Mouse (Mus musculus): ENCODE results near the gene Gpr61.

The Gpr61 gene

DNA sequence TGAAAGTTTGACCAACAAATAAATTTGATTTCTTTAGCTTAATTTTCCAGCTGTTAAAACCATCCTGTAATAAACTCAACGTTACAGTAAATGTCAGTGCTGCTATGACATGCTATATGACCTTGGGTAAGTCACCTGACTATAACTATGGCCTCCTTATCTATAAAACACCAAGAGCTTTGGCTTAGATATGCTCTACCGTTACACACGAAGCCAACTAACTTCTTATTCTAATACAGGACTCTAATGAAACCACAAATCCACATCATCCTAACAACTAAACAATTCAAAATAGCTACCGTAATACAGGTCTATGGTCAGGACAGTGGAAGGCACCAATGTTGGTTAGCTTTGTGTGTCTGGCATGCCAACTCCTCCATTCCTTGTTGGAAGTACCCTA, 24.9 kb downstream of the Gpr61 start:
- Histone ChIP-seq H3K36me3 (ENCODE audit: insufficient read depth, low read length) (no peaks in the 10 kb centered on the region), H3K9me3 (ENCODE audit: low read length) (no peaks in the 10 kb centered on the region), H3K27me3 (ENCODE audit: insufficient read depth, low read length) (no peaks in the 10 kb centered on the region), H3K4me3 (replicated peaks; ENCODE audit: low read length) (no peak overlapping the region), H3K4me1 (replicated peaks; ENCODE audit: low read depth, low read length) (peaks cover 25% of the 10 kb centered on the region)
- TF ChIP-seq POU5F1 (IDR thresholded peaks at IDR 0.05; ENCODE audit: borderline replicate concordance, low read length) (no peak), NANOG (IDR thresholded peaks at IDR 0.05; ENCODE audit: borderline replicate concordance, low read length) (no peak), CTCF (conservative IDR thresholded peaks at IDR 0.05; ENCODE audit: low read length) (no peak)

DNA sequence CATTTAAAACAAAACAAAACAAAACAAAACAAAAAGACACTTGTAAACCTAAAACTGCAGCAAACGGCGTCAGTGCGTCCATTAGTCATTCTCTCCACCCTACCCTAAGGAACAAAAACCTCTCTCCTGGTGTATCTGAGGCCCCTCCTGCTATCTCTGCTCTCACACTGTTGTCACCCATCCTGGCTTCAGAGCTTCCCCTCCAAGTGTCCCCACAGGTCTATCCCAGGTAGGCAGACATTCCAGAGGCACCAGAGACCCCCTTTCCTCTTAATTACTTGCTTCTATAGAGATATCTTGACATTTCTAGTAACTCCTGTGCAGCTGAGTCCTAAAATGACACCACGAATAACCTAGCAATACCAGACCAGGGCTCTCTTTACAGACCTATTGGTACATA, 25.3 kb downstream of the Gpr61 start:
- H3K36me3 ChIP-seq (ENCODE audit: insufficient read depth, low read length), result no peaks in the 10 kb centered on the region; the same call in 1 of the 2 replicates
- no peak overlapping the region for H3K4me3 ChIP-seq (replicated peaks; ENCODE audit: low read length)
- peaks cover 24% of the 10 kb centered on the region for H3K4me1 ChIP-seq (replicated peaks; ENCODE audit: low read depth, low read length)
- no peaks in the 10 kb centered on the region for H3K27me3 ChIP-seq (ENCODE audit: insufficient read depth, low read length)
- no peaks in the 10 kb centered on the region for H3K9me3 ChIP-seq (ENCODE audit: low read length)
- TF ChIP-seq NANOG (IDR thresholded peaks at IDR 0.05; ENCODE audit: borderline replicate concordance, low read length), result no peak
- no peak for TF ChIP-seq CTCF (conservative IDR thresholded peaks at IDR 0.05; ENCODE audit: low read length)
- no peak for TF ChIP-seq POU5F1 (IDR thresholded peaks at IDR 0.05; ENCODE audit: borderline replicate concordance, low read length)

DNA sequence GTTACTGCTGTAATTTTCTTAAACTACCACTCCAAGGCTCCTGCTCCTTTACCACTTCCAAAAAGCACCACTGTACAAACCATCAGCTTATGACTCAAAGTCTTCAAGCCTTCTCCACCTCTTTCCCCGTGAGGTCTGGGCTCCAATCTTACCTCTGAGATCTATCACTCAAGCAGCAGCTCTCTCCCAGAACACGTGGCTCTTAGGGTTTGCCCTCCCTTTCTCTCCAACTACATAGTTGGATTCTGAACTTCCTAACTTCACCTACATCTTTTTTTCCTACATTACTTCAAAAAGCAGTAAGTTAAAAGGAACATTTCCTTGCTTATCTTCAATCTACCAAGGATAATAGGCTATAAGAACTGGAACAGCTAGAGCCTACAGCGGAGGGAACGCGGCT, 26.2 kb downstream of the Gpr61 start:
- Histone ChIP-seq H3K4me3 (replicated peaks; ENCODE audit: low read length) (no peak overlapping the region), H3K9me3 (ENCODE audit: low read length) (no peaks in the 10 kb centered on the region)
- no peak for TF ChIP-seq NANOG (IDR thresholded peaks at IDR 0.05; ENCODE audit: borderline replicate concordance, low read length)
- no peak for TF ChIP-seq CTCF (conservative IDR thresholded peaks at IDR 0.05; ENCODE audit: low read length)
- TF ChIP-seq POU5F1 (IDR thresholded peaks at IDR 0.05; ENCODE audit: borderline replicate concordance, low read length), result no peak

DNA sequence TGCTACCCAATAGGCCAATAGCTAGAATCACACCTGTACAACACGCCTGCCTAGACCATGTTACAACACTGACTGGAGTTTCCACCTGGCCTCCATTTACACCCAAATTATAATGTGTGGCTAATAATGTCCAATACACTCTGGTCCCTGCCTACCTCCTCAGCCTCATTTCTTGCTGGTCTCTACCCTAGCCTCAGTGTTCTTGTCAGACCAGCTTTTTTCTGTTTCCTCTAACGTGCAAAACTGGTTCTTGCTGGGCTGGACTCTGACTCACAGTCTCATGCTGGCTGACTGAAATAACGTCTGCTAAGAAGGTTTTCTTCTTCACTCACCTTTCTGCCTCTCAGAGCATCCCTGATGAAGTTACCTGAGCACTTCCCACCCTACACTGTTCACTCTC, 28.4 kb downstream of the Gpr61 start:
- TF ChIP-seq CTCF (conservative IDR thresholded peaks at IDR 0.05; ENCODE audit: low read length), result no peak
- no peak for TF ChIP-seq NANOG (IDR thresholded peaks at IDR 0.05; ENCODE audit: borderline replicate concordance, low read length)
- TF ChIP-seq POU5F1 (IDR thresholded peaks at IDR 0.05; ENCODE audit: borderline replicate concordance, low read length), result no peak
- Histone ChIP-seq H3K4me3 (replicated peaks; ENCODE audit: low read length) (no peak overlapping the region), H3K9me3 (ENCODE audit: low read length) (no peaks in the 10 kb centered on the region), H3K4me1 (replicated peaks; ENCODE audit: low read depth, low read length) (peaks cover 17% of the 10 kb centered on the region), H3K27me3 (ENCODE audit: insufficient read depth, low read length) (no peaks in the 10 kb centered on the region), H3K36me3 (ENCODE audit: insufficient read depth, low read length) (peaks cover 19% of the 10 kb centered on the region)

More for the DNA sequence above, 26.2 kb downstream of the Gpr61 start:
- H3K36me3 ChIP-seq (ENCODE audit: insufficient read depth, low read length), result peaks cover 2% of the 10 kb centered on the region; the same call in 1 of the 2 replicates
- peaks cover 24% of the 10 kb centered on the region for H3K4me1 ChIP-seq (replicated peaks; ENCODE audit: low read depth, low read length)
- H3K27me3 ChIP-seq (ENCODE audit: insufficient read depth, low read length), result no peaks in the 10 kb centered on the region

DNA sequence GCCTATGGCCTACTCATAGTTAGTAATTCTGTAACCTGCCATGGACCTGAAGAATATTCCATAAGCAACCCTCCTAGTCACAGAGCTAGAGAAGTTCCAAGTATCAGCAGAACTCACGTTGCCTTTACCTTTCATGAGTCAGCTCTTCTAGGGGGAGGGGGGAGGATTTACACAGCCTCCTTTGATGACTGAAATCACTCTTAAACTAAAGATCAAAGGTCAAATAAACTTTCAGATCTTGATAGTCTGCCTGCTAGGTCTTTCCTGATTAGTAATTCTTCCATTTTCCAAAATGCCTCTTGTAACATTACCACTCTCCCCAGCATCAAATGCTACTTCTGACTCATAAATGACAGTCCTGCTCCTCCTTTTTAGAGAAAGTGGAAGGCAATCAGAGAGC, 30.6 kb downstream of the Gpr61 start:
- no peaks in the 10 kb centered on the region for H3K9me3 ChIP-seq (ENCODE audit: low read length)
- H3K36me3 ChIP-seq (ENCODE audit: insufficient read depth, low read length), result peaks cover 34% of the 10 kb centered on the region
- no peaks in the 10 kb centered on the region for H3K27me3 ChIP-seq (ENCODE audit: insufficient read depth, low read length)
- peaks cover 13% of the 10 kb centered on the region for H3K4me1 ChIP-seq (replicated peaks; ENCODE audit: low read depth, low read length)
- H3K4me3 ChIP-seq (replicated peaks; ENCODE audit: low read length), result no peak overlapping the region
- no peak for TF ChIP-seq POU5F1 (IDR thresholded peaks at IDR 0.05; ENCODE audit: borderline replicate concordance, low read length)
- TF ChIP-seq CTCF (conservative IDR thresholded peaks at IDR 0.05; ENCODE audit: low read length), result no peak
- no peak for TF ChIP-seq NANOG (IDR thresholded peaks at IDR 0.05; ENCODE audit: borderline replicate concordance, low read length)

DNA sequence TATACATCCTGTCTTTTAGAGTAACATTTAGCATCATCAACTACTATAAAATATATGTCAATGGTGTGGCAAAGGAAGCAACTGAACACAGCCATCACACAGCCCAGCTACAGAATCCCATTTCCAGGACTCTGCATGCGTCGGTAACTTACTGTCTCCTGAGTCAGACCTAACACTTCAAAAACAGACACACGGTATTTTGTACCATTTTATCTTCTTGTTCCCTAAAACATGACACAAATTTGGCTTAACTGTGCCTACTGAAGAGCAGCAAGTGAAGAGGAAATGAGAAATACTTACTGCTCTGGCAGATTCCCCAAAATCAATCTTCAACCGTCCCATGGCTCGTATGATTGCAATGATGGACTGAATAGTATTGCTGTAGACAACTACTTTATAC, 31.4 kb downstream of the Gpr61 start:
- no peaks in the 10 kb centered on the region for H3K27me3 ChIP-seq (ENCODE audit: insufficient read depth, low read length)
- no peak overlapping the region for H3K4me3 ChIP-seq (replicated peaks; ENCODE audit: low read length)
- no peak for TF ChIP-seq NANOG (IDR thresholded peaks at IDR 0.05; ENCODE audit: borderline replicate concordance, low read length)
- TF ChIP-seq CTCF (conservative IDR thresholded peaks at IDR 0.05; ENCODE audit: low read length), result no peak
- TF ChIP-seq POU5F1 (IDR thresholded peaks at IDR 0.05; ENCODE audit: borderline replicate concordance, low read length), result no peak
- H3K36me3 ChIP-seq (ENCODE audit: insufficient read depth, low read length), result peaks cover 42% of the 10 kb centered on the region
- no peaks in the 10 kb centered on the region for H3K9me3 ChIP-seq (ENCODE audit: low read length)
- peaks cover 8% of the 10 kb centered on the region for H3K4me1 ChIP-seq (replicated peaks; ENCODE audit: low read depth, low read length)

DNA sequence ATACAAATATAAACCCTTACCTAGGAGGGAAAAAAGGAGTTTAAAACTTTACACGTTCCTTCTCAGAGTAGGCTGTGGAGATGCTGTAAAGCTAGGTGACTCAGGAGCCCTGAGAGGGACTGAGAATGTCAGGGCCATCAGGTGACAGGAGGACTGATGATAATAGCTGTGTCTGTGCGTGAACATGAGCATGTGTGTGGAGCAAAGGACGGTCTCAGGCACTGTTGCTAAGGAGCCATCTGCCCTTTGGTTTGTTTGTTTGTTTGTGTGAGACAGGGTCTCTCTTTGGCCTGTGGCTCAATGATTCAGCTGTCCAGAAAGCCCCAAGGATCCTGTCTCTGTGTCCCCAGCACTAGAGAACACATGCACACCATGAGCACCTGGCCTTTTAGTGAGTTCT, 33.6 kb downstream of the Gpr61 start:
- Histone ChIP-seq H3K9me3 (ENCODE audit: low read length) (no peaks in the 10 kb centered on the region), H3K27me3 (ENCODE audit: insufficient read depth, low read length) (no peaks in the 10 kb centered on the region), H3K4me1 (replicated peaks; ENCODE audit: low read depth, low read length) (no peaks in the 10 kb centered on the region), H3K4me3 (replicated peaks; ENCODE audit: low read length) (no peak overlapping the region), H3K36me3 (ENCODE audit: insufficient read depth, low read length) (peaks cover 60% of the 10 kb centered on the region)
- TF ChIP-seq CTCF (conservative IDR thresholded peaks at IDR 0.05; ENCODE audit: low read length), result no peak
- TF ChIP-seq NANOG (IDR thresholded peaks at IDR 0.05; ENCODE audit: borderline replicate concordance, low read length), result no peak
- no peak for TF ChIP-seq POU5F1 (IDR thresholded peaks at IDR 0.05; ENCODE audit: borderline replicate concordance, low read length)

DNA sequence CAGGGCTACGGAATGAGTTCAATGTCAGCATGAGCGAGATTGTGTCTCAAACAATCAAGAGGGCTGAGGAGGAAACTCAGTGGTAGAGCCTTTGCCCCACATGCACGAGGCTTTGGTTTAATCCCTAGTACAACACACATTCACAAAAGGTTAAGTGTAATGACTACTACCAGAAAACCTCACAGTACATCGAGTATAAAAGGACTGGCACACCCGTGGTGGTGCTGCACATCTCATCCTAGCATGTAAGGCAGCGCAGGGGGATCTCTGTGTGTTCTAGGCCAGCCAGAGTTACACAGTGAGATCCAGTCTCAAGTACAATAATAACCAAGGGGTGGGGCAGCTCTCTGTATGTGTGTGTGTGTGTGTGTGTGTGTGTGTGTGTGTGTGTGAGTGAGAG, 37.2 kb downstream of the Gpr61 start:
- Histone ChIP-seq H3K4me1 (replicated peaks; ENCODE audit: low read depth, low read length) (no peaks in the 10 kb centered on the region), H3K27me3 (ENCODE audit: insufficient read depth, low read length) (no peaks in the 10 kb centered on the region), H3K9me3 (ENCODE audit: low read length) (no peaks in the 10 kb centered on the region), H3K4me3 (replicated peaks; ENCODE audit: low read length) (no peak overlapping the region), H3K36me3 (ENCODE audit: insufficient read depth, low read length) (peaks cover 77% of the 10 kb centered on the region)
- no peak for TF ChIP-seq NANOG (IDR thresholded peaks at IDR 0.05; ENCODE audit: borderline replicate concordance, low read length)
- TF ChIP-seq POU5F1 (IDR thresholded peaks at IDR 0.05; ENCODE audit: borderline replicate concordance, low read length), result no peak
- TF ChIP-seq CTCF (conservative IDR thresholded peaks at IDR 0.05; ENCODE audit: low read length), result no peak

DNA sequence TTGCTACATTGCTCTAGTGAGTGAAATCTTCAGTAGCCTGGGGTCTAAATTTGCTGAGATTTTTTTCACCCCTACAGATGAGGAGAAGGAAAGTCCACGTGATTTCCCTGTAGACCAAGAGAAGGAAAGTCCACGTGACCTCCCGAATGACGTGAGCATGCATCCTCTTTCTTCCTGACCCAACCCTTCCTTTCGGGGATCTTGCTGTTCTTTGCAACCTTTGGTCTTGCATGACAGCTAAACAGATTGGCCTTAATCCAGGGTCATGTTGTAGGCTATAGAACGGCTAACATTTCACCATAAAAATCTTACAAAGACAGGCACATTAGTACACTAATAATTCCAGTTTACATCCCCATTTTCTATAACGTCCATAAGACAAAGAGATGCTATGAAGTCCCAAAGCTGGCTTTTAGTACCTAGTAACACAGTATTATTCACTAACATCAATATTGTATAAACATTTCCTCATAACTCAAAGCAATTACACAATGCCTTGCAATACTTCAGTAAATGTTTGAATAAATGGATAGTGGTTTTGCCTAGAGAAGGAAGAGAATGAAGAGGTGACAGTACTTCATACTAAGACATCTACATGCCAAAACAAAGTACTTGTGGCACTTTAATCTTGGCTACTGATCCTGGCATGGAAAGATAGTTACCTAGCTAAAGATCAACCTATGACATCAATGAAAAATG, 40.9 kb downstream of the Gpr61 start:
- Histone ChIP-seq H3K4me3 (replicated peaks; ENCODE audit: low read length) (no peak overlapping the region), H3K9me3 (ENCODE audit: low read length) (no peaks in the 10 kb centered on the region)

More for the DNA sequence above, 40.9 kb downstream of the Gpr61 start:
- Histone ChIP-seq H3K36me3 (ENCODE audit: insufficient read depth, low read length) (peaks cover 88% of the 10 kb centered on the region), H3K4me1 (replicated peaks; ENCODE audit: low read depth, low read length) (no peaks in the 10 kb centered on the region), H3K27me3 (ENCODE audit: insufficient read depth, low read length) (no peaks in the 10 kb centered on the region)
- TF ChIP-seq POU5F1 (IDR thresholded peaks at IDR 0.05; ENCODE audit: borderline replicate concordance, low read length) (no peak), CTCF (conservative IDR thresholded peaks at IDR 0.05; ENCODE audit: low read length) (no peak), NANOG (IDR thresholded peaks at IDR 0.05; ENCODE audit: borderline replicate concordance, low read length) (no peak)
